Mouse (Mus musculus): ENCODE measurements around the gene Zfp956. TPM values are rescaled to one million over a fixed set of nuclear protein-coding genes. Genes with fewer than 3 reads are reported as not detected.

Zfp956 gene
- polyA plus RNA-seq, 1 experiment from 2014 or later: 9.0 TPM

GRCm38 (mm10) chr6:47918768-47919274 is 34.4 kb upstream of the Zfp956 start:
- ATAC-seq (ENCODE audit: insufficient read depth, low FRiP score): no peak
- Histone ChIP-seq H3K36me3 (ENCODE audit: control insufficient read depth, insufficient read depth, low read length) (no peaks in the 10 kb centered on the region), H3K4me2 (ENCODE audit: low read depth, low read length) (no peak overlapping the region), H3K4me3 (replicated peaks; ENCODE audit: low read length) (no peak overlapping the region), H3K27me3 (ENCODE audit: control insufficient read depth, insufficient read depth, low read length) (no peaks in the 10 kb centered on the region), H3K4me1 (ENCODE audit: control insufficient read depth, insufficient read depth, low read length) (peaks cover 12% of the 10 kb centered on the region), H3K27ac (ENCODE audit: low read length) (no peak overlapping the region), H3K9me3 (replicated peaks; ENCODE audit: control insufficient read depth, low read length) (no peaks in the 10 kb centered on the region), H3K9ac (ENCODE audit: low read length) (no peak overlapping the region)
- WGBS: 73% methylated on average over 3 of the region's 3 CpGs

- Histone ChIP-seq H3K27me3 (ENCODE audit: control insufficient read depth, insufficient read depth, low read length) (no peaks in the 10 kb centered on the region), H3K4me2 (ENCODE audit: low read depth, low read length) (peak overlapping the region; percentile 56), H3K27ac (ENCODE audit: low read length) (peak overlapping the region; percentile 98), H3K9ac (ENCODE audit: low read length) (peak overlapping the region; percentile 91), H3K36me3 (ENCODE audit: control insufficient read depth, insufficient read depth, low read length) (no peaks in the 10 kb centered on the region), H3K4me3 (replicated peaks; ENCODE audit: low read length) (peak overlapping the region; percentile 86), H3K9me3 (replicated peaks; ENCODE audit: control insufficient read depth, low read length) (no peaks in the 10 kb centered on the region), H3K4me1 (ENCODE audit: control insufficient read depth, insufficient read depth, low read length) (peaks cover 12% of the 10 kb centered on the region)
- ATAC-seq (ENCODE audit: insufficient read depth, low FRiP score): peak; percentile 45
- 29% methylated on average over 11 of the region's 11 CpGs for WGBS
These were observed 33.3 kb upstream of the Zfp956 start for GRCm38 (mm10) chr6:47919646-47920446.

- Histone ChIP-seq H3K4me2 (ENCODE audit: low read depth, low read length) (peak within 1 kb of the TSS; percentile 76), H3K27ac (ENCODE audit: low read length) (peak within 1 kb of the TSS; percentile 98), H3K9me3 (replicated peaks; ENCODE audit: control insufficient read depth, low read length) (no peaks in the 10 kb centered on the region), H3K4me3 (replicated peaks; ENCODE audit: low read length) (peak within 1 kb of the TSS; percentile 86), H3K27me3 (ENCODE audit: control insufficient read depth, insufficient read depth, low read length) (no peaks in the 10 kb centered on the region), H3K4me1 (ENCODE audit: control insufficient read depth, insufficient read depth, low read length) (peaks cover 12% of the 10 kb centered on the region), H3K9ac (ENCODE audit: low read length) (peak within 1 kb of the TSS; percentile 91), H3K36me3 (ENCODE audit: control insufficient read depth, insufficient read depth, low read length) (no peaks in the 10 kb centered on the region)
- under 1% methylated on average over 67 of the region's 67 CpGs for WGBS
- peak; percentile 95 for ATAC-seq (ENCODE audit: insufficient read depth, low FRiP score)
These were observed 32.5 kb upstream of the Zfp956 start, which contains the start of gene Zfp212 for GRCm38 (mm10) chr6:47920447-47921340. Zfp212 (plus strand) TSS chr6:47920476.

- ATAC-seq (ENCODE audit: insufficient read depth, low FRiP score): no peak
- 48% methylated on average over 12 of the region's 12 CpGs for WGBS
- Histone ChIP-seq H3K4me2 (ENCODE audit: low read depth, low read length) (peak overlapping the region; percentile 89), H3K4me1 (ENCODE audit: control insufficient read depth, insufficient read depth, low read length) (peaks cover 9% of the 10 kb centered on the region), H3K9me3 (replicated peaks; ENCODE audit: control insufficient read depth, low read length) (no peaks in the 10 kb centered on the region), H3K9ac (ENCODE audit: low read length) (peak overlapping the region; percentile 85), H3K27ac (ENCODE audit: low read length) (no peak overlapping the region), H3K4me3 (replicated peaks; ENCODE audit: low read length) (peak overlapping the region; percentile 53), H3K36me3 (ENCODE audit: control insufficient read depth, insufficient read depth, low read length) (0 out of 2 replicates have a peak, but pooled peaks cover 3% of the 10 kb centered on the region), H3K27me3 (ENCODE audit: control insufficient read depth, insufficient read depth, low read length) (no peaks in the 10 kb centered on the region)
These were observed 10.7 kb upstream of the Zfp956 start for GRCm38 (mm10) chr6:47942461-47942860.

GRCm38 (mm10) chr6:47943021-47943691 is 10.0 kb upstream of the Zfp956 start:
- no peaks in the 10 kb centered on the region for H3K9me3 ChIP-seq (replicated peaks; ENCODE audit: control insufficient read depth, low read length)
- H3K4me1 ChIP-seq (ENCODE audit: control insufficient read depth, insufficient read depth, low read length): peaks cover 9% of the 10 kb centered on the region
- H3K27me3 ChIP-seq (ENCODE audit: control insufficient read depth, insufficient read depth, low read length): no peaks in the 10 kb centered on the region
- ATAC-seq (ENCODE audit: insufficient read depth, low FRiP score): peak; percentile 87
- H3K9ac ChIP-seq (ENCODE audit: low read length): peak overlapping the region; percentile 85
- H3K27ac ChIP-seq (ENCODE audit: low read length): peak overlapping the region; percentile 49; the same call in 1 of the 2 replicates
- H3K4me3 ChIP-seq (replicated peaks; ENCODE audit: low read length): peak overlapping the region; percentile 53
- peak overlapping the region; percentile 89 for H3K4me2 ChIP-seq (ENCODE audit: low read depth, low read length)
- H3K36me3 ChIP-seq (ENCODE audit: control insufficient read depth, insufficient read depth, low read length): 0 out of 2 replicates have a peak, but pooled peaks cover 3% of the 10 kb centered on the region
- 11% methylated on average over 64 of the region's 64 CpGs for WGBS

- ATAC-seq (ENCODE audit: insufficient read depth, low FRiP score): no peak
- peak overlapping the region; percentile 53 for H3K4me3 ChIP-seq (replicated peaks; ENCODE audit: low read length)
- WGBS: 62% methylated on average over 3 of the region's 3 CpGs
- H3K27me3 ChIP-seq (ENCODE audit: control insufficient read depth, insufficient read depth, low read length): no peaks in the 10 kb centered on the region
- H3K4me1 ChIP-seq (ENCODE audit: control insufficient read depth, insufficient read depth, low read length): peaks cover 9% of the 10 kb centered on the region
- H3K4me2 ChIP-seq (ENCODE audit: low read depth, low read length): peak overlapping the region; percentile 89
- H3K9ac ChIP-seq (ENCODE audit: low read length): peak overlapping the region; percentile 85
- H3K27ac ChIP-seq (ENCODE audit: low read length): no peak overlapping the region
- H3K9me3 ChIP-seq (replicated peaks; ENCODE audit: control insufficient read depth, low read length): no peaks in the 10 kb centered on the region
- 0 out of 2 replicates have a peak, but pooled peaks cover 3% of the 10 kb centered on the region for H3K36me3 ChIP-seq (ENCODE audit: control insufficient read depth, insufficient read depth, low read length)
These were observed 9.5 kb upstream of the Zfp956 start for GRCm38 (mm10) chr6:47943721-47944120.

GRCm38 (mm10) chr6:47947388-47947787 is 5.8 kb upstream of the Zfp956 start:
- H3K4me2 ChIP-seq (ENCODE audit: low read depth, low read length): no peak overlapping the region
- H3K4me1 ChIP-seq (ENCODE audit: control insufficient read depth, insufficient read depth, low read length): peaks cover 7% of the 10 kb centered on the region
- 0 out of 2 replicates have a peak, but pooled peaks cover 3% of the 10 kb centered on the region for H3K36me3 ChIP-seq (ENCODE audit: control insufficient read depth, insufficient read depth, low read length)
- H3K4me3 ChIP-seq (replicated peaks; ENCODE audit: low read length): no peak overlapping the region
- no peaks in the 10 kb centered on the region for H3K9me3 ChIP-seq (replicated peaks; ENCODE audit: control insufficient read depth, low read length)
- no peak overlapping the region for H3K27ac ChIP-seq (ENCODE audit: low read length)
- ATAC-seq (ENCODE audit: insufficient read depth, low FRiP score): no peak
- H3K9ac ChIP-seq (ENCODE audit: low read length): no peak overlapping the region
- H3K27me3 ChIP-seq (ENCODE audit: control insufficient read depth, insufficient read depth, low read length): no peaks in the 10 kb centered on the region
- WGBS: 82% methylated on average over 4 of the region's 4 CpGs

- no peak overlapping the region for H3K27ac ChIP-seq (ENCODE audit: low read length)
- no peak overlapping the region for H3K4me3 ChIP-seq (replicated peaks; ENCODE audit: low read length)
- H3K27me3 ChIP-seq (ENCODE audit: control insufficient read depth, insufficient read depth, low read length): no peaks in the 10 kb centered on the region
- no peak for ATAC-seq (ENCODE audit: insufficient read depth, low FRiP score)
- peaks cover 8% of the 10 kb centered on the region; the same call in 1 of the 2 replicates for H3K4me1 ChIP-seq (ENCODE audit: control insufficient read depth, insufficient read depth, low read length)
- H3K4me2 ChIP-seq (ENCODE audit: low read depth, low read length): peak overlapping the region; percentile 88
- no peaks in the 10 kb centered on the region for H3K9me3 ChIP-seq (replicated peaks; ENCODE audit: control insufficient read depth, low read length)
- no peaks in the 10 kb centered on the region for H3K36me3 ChIP-seq (ENCODE audit: control insufficient read depth, insufficient read depth, low read length)
- 87% methylated on average over 3 of the region's 3 CpGs for WGBS
- H3K9ac ChIP-seq (ENCODE audit: low read length): no peak overlapping the region; the same call in 1 of the 2 replicates
These were observed 1.2 kb downstream of the Zfp956 start for GRCm38 (mm10) chr6:47954425-47954824.
